In genomic region chr5:147135994-147136393, GRCm38 (mm10) we compare ENCODE assay signal across 23 mouse cellular contexts. TPM values are rescaled to one million over a fixed set of nuclear protein-coding genes. Genes with fewer than 3 reads are reported as not detected.
DNase-seq lines count a peak whose midpoint lies in the region; ATAC-seq and TF ChIP-seq lines count a peak whose summit lies in the region.
"Had no signal": no experiment of that assay in that cellular context is flagged by ENCODE, and none has a peak within 500 bp of the region (broad histone marks: within the 10 kb centered on the region; RNA-seq: fewer than 3 reads in every experiment).

No protein-coding gene starts in this region.

- H3K4me2 ChIP-seq in kidney, postnatal 0 days (ENCODE audit: low read length), result 0 out of 2 replicates have a peak overlapping the region, but pooled peaks have one; percentile 10
- no peak overlapping the region for H3K4me2 ChIP-seq in midbrain, embryonic 14.5 days (ENCODE audit: low read length)
- H3K4me2 ChIP-seq: embryonic facial prominence, embryonic 13.5 days; forebrain, embryonic 12.5 days; heart, embryonic 11.5 days; hindbrain, embryonic 13.5 days had no signal

- no peaks in the 10 kb centered on the region for H3K27me3 ChIP-seq in kidney, postnatal 0 days (ENCODE audit: insufficient read depth, low read length)
- peaks cover 99% of the 10 kb centered on the region for H3K27me3 ChIP-seq in midbrain, embryonic 10.5 days (ENCODE audit: low read depth, poor library complexity, severe bottlenecking)
- H3K27me3 ChIP-seq in midbrain, embryonic 14.5 days (ENCODE audit: control insufficient read depth, insufficient read depth, low read length), result peaks cover 14% of the 10 kb centered on the region; the same call in 1 of the 2 replicates
- H3K27me3 ChIP-seq: CH12.LX, Patski had no signal

- 55% methylated on average over 13 of the region's 13 CpGs for WGBS in kidney, postnatal 0 days
- WGBS in midbrain, embryonic 10.5 days, result 32% methylated on average over 13 of the region's 13 CpGs
- 20% methylated on average over 13 of the region's 13 CpGs for WGBS in midbrain, embryonic 14.5 days

- H3K9ac ChIP-seq in kidney, postnatal 0 days (ENCODE audit: low read depth, low read length), result no peak overlapping the region
- no peak overlapping the region for H3K9ac ChIP-seq in midbrain, embryonic 14.5 days (replicated peaks; ENCODE audit: low read length)
- H3K9ac ChIP-seq: embryonic facial prominence, embryonic 13.5 days; forebrain, embryonic 12.5 days; hindbrain, embryonic 13.5 days had no signal

- no peaks in the 10 kb centered on the region for H3K36me3 ChIP-seq in kidney, postnatal 0 days (ENCODE audit: insufficient read depth, low read length)
- H3K36me3 ChIP-seq in midbrain, embryonic 10.5 days, result no peaks in the 10 kb centered on the region
- H3K36me3 ChIP-seq in midbrain, embryonic 14.5 days (ENCODE audit: control insufficient read depth, insufficient read depth, low read length), result no peaks in the 10 kb centered on the region
- H3K36me3 ChIP-seq: embryonic facial prominence, embryonic 13.5 days; forebrain, embryonic 12.5 days; hindbrain, embryonic 13.5 days had no signal

- no peak for DNase-seq in kidney, postnatal 0 days (ENCODE audit: low spot score)
- no peak for DNase-seq in kidney, adult 11 months
- DNase-seq in midbrain, embryonic 10.5 days (ENCODE audit: low spot score), result peak; percentile 51
- DNase-seq in midbrain, embryonic 14.5 days, result no peak
- peak; percentile 55 for DNase-seq in embryo, embryonic 10 days (ENCODE audit: low spot score)
- DNase-seq in embryo, embryonic 9.5 days (ENCODE audit: extremely low spot score), result peak; percentile 17
- no peak for DNase-seq in urinary bladder, postnatal 4 days (ENCODE audit: low spot score in 2 of 2)
- DNase-seq: adrenal gland, adult 2 months; adrenal gland, postnatal 25 days; cerebellum, adult 18-20 months; cerebellum, adult 9-11 months; cerebellum, postnatal 36 days; gastrocnemius, postnatal 14 days; heart, adult 2 months had no signal

- no peak overlapping the region for H3K27ac ChIP-seq in kidney, postnatal 0 days
- no peak overlapping the region for H3K27ac ChIP-seq in midbrain, embryonic 10.5 days (replicated peaks)
- no peak overlapping the region for H3K27ac ChIP-seq in midbrain, embryonic 14.5 days (replicated peaks; ENCODE audit: low read depth, low read length)
- H3K27ac ChIP-seq: embryonic facial prominence, embryonic 13.5 days; forebrain, embryonic 12.5 days; heart, adult 2 months; hindbrain, embryonic 13.5 days had no signal

- no peak for TF ChIP-seq CTCF in kidney, postnatal 0 days (IDR thresholded peaks at IDR 0.05; ENCODE audit: low read depth)

- no peak for ATAC-seq in kidney, postnatal 0 days (replicated peaks; ENCODE audit: low FRiP score, low read depth)
- no peak for ATAC-seq in midbrain, embryonic 14.5 days (ENCODE audit: low FRiP score, low TSS enrichment)
- ATAC-seq: forebrain, embryonic 16.5 days had no signal

- H3K4me1 ChIP-seq in kidney, postnatal 0 days (replicated peaks; ENCODE audit: insufficient read depth, low read length), result peaks cover 7% of the 10 kb centered on the region; the same call in 1 of the 2 replicates
- H3K4me1 ChIP-seq in midbrain, embryonic 10.5 days, result peaks cover 35% of the 10 kb centered on the region
- H3K4me1 ChIP-seq in midbrain, embryonic 14.5 days (ENCODE audit: control insufficient read depth, insufficient read depth, low read length), result peaks cover 10% of the 10 kb centered on the region; the same call in 1 of the 2 replicates

- H3K9me3 ChIP-seq in kidney, postnatal 0 days (replicated peaks; ENCODE audit: low read length), result no peaks in the 10 kb centered on the region
- H3K9me3 ChIP-seq in midbrain, embryonic 10.5 days (replicated peaks), result peaks cover 5% of the 10 kb centered on the region; the same call in 1 of the 2 replicates
- no peaks in the 10 kb centered on the region for H3K9me3 ChIP-seq in midbrain, embryonic 14.5 days (ENCODE audit: control insufficient read depth, low read length)
- H3K9me3 ChIP-seq: embryonic facial prominence, embryonic 13.5 days; forebrain, embryonic 12.5 days; hindbrain, embryonic 13.5 days had no signal

- H3K4me3 ChIP-seq in kidney, postnatal 0 days (replicated peaks; ENCODE audit: low read depth, low read length), result no peak overlapping the region
- H3K4me3 ChIP-seq in midbrain, embryonic 10.5 days, result no peak overlapping the region
- H3K4me3 ChIP-seq in midbrain, embryonic 14.5 days (replicated peaks; ENCODE audit: low read depth, low read length), result no peak overlapping the region
- H3K4me3 ChIP-seq: embryonic facial prominence, embryonic 13.5 days; forebrain, embryonic 12.5 days; heart, adult 2 months; hindbrain, embryonic 13.5 days had no signal

RNA-seq across cellular contexts. Expression of gene Gsx1, which starts 52.5 kb away (rescaled TPM):
- not detected in 2 replicates for polyA plus RNA-seq in kidney, postnatal 0 days (2015; fragmentation: Nextera tagmentation; extraction: Ambion mirVana)
- polyA plus RNA-seq in midbrain, embryonic 10.5 days (2016; fragmentation: Nextera tagmentation; extraction: Ambion mirVana), result 7.0 and 11.1 TPM in 2 replicates
- 5.7 and 8.6 TPM in 2 replicates for polyA plus RNA-seq in midbrain, embryonic 14.5 days (2014; fragmentation: Nextera tagmentation; extraction: Ambion mirVana)
- polyA plus RNA-seq: adrenal gland, adult 2 months; embryonic facial prominence, embryonic 13.5 days; gonadal fat pad, adult 2 months; heart, adult 2 months; heart, embryonic 11.5 days; heart, embryonic 16.5 days; Patski had no signal

RNA-seq across cellular contexts. Expression of gene Polr1d, which starts 59.1 kb away (rescaled TPM):
- 161 TPM in 2 replicates for polyA plus RNA-seq in kidney, postnatal 0 days (2015; fragmentation: Nextera tagmentation; extraction: Ambion mirVana)
- polyA plus RNA-seq in midbrain, embryonic 10.5 days (2016; fragmentation: Nextera tagmentation; extraction: Ambion mirVana), result 113 and 130 TPM in 2 replicates
- polyA plus RNA-seq in midbrain, embryonic 14.5 days (2014; fragmentation: Nextera tagmentation; extraction: Ambion mirVana), result 102 and 107 TPM in 2 replicates

RNA-seq across cellular contexts. Expression of gene Lnx2, which starts 59.6 kb away (rescaled TPM):
- polyA plus RNA-seq in kidney, postnatal 0 days (2015; fragmentation: Nextera tagmentation; extraction: Ambion mirVana), result 11.8 and 12.4 TPM in 2 replicates
- polyA plus RNA-seq in midbrain, embryonic 10.5 days (2016; fragmentation: Nextera tagmentation; extraction: Ambion mirVana), result 7.6 and 7.7 TPM in 2 replicates
- polyA plus RNA-seq in midbrain, embryonic 14.5 days (2014; fragmentation: Nextera tagmentation; extraction: Ambion mirVana), result 4.1 and 5.2 TPM in 2 replicates

Comparison
In these comparisons a context has a peak if more than half of its experiments do, and no peak if none do; other contexts are left out.
1. DNase-seq: peak in midbrain, embryonic 10.5 days (single experiment), embryo, embryonic 10 days (single experiment) and embryo, embryonic 9.5 days (single experiment); none in kidney, postnatal 0 days (single experiment), kidney, adult 11 months (single experiment), midbrain, embryonic 14.5 days (single experiment) and urinary bladder, postnatal 4 days (0 of 2).